Mouse (Mus musculus) brown adipose tissue, adult 24 weeks (tissue): ENCODE measurements around the gene Nefh. TPM values are rescaled to one million over a fixed set of nuclear protein-coding genes. Genes with fewer than 3 reads are reported as not detected.
A peak's percentile ranks its signal among the peaks of the same experiment; 100 is the strongest.

Source experiments
- H3K27ac ChIP-seq: fragments of 200-500 bp; replicated peaks from 2 replicates; pipeline ENCODE4 v1.5.1; 2012; ENCODE audit warnings: low read depth, mild to moderate bottlenecking, low read length
- H3K4me1 ChIP-seq: fragments of 200-500 bp; 2 replicates; pipeline ENCODE4 v1.6.1; 2012; ENCODE audit warnings: low read length, mixed read lengths; ENCODE audit not compliant: control insufficient read depth, insufficient read depth, insufficient read length
- H3K4me3 ChIP-seq: fragments of 200-500 bp; 2 replicates; pipeline ENCODE4 v1.5.1; 2012; ENCODE audit warnings: low read depth, mild to moderate bottlenecking, low read length, moderate library complexity; ENCODE audit not compliant: insufficient read depth
- polyA plus RNA-seq: library from polyadenylated mRNA; stranded (reverse); fragments of >200 nt; gene quantifications from 2 replicates; pipeline ENCODE4 v1.2.4, GENCODE M21; 2012; ENCODE audit not compliant: missing spikeins, insufficient read depth, insufficient read length

The Nefh gene
- polyA plus RNA-seq, result not detected in 2 replicates

GRCm38 (mm10) chr11:4947813-4948174 is at the start of gene Nefh:
Gene Nefh (minus strand): TSS chr11:4948064.
- H3K4me1 ChIP-seq, result 0 out of 2 replicates have a peak, but pooled peaks cover 3% of the 10 kb centered on the region
- H3K27ac ChIP-seq, result no peak within 1 kb of the TSS
- peak within 1 kb of the TSS; percentile 56 for H3K4me3 ChIP-seq

GRCm38 (mm10) chr11:4996621-4997199 is 48.8 kb upstream of the Nefh start:
- Histone ChIP-seq H3K27ac (no peak overlapping the region), H3K4me1 (peaks cover 10% of the 10 kb centered on the region), H3K4me3 (no peak overlapping the region)

GRCm38 (mm10) chr11:4995676-4996075 is 47.8 kb upstream of the Nefh start:
- Histone ChIP-seq H3K27ac (no peak overlapping the region), H3K4me3 (no peak overlapping the region)

GRCm38 (mm10) chr11:4992471-4992870 is 44.6 kb upstream of the Nefh start:
- H3K27ac ChIP-seq, result no peak overlapping the region
- no peak overlapping the region for H3K4me3 ChIP-seq
- H3K4me1 ChIP-seq, result peaks cover 3% of the 10 kb centered on the region

More at GRCm38 (mm10) chr11:4995676-4996075, 47.8 kb upstream of the Nefh start:
- H3K4me1 ChIP-seq, result peaks cover 10% of the 10 kb centered on the region

GRCm38 (mm10) chr11:4989187-4989586 is 41.3 kb upstream of the Nefh start:
- H3K4me1 ChIP-seq, result peaks cover 3% of the 10 kb centered on the region
- H3K4me3 ChIP-seq, result no peak overlapping the region
- H3K27ac ChIP-seq, result peak overlapping the region; percentile 36; the same call in 1 of the 2 replicates

GRCm38 (mm10) chr11:4987487-4987852 is 39.6 kb upstream of the Nefh start:
- Histone ChIP-seq H3K4me1 (peaks cover 3% of the 10 kb centered on the region), H3K27ac (peak overlapping the region; percentile 57), H3K4me3 (peak overlapping the region; percentile 92)

GRCm38 (mm10) chr11:4986695-4987486 is 39.0 kb upstream of the Nefh start, which contains the start of gene Ap1b1:
Gene Ap1b1 (plus strand): TSS chr11:4986824.
- H3K27ac ChIP-seq, result peak within 1 kb of the TSS; percentile 57
- peak within 1 kb of the TSS; percentile 92 for H3K4me3 ChIP-seq
- peaks cover 3% of the 10 kb centered on the region for H3K4me1 ChIP-seq

GRCm38 (mm10) chr11:4984799-4985198 is 36.9 kb upstream of the Nefh start:
- peaks cover 3% of the 10 kb centered on the region for H3K4me1 ChIP-seq
- H3K27ac ChIP-seq, result no peak overlapping the region
- H3K4me3 ChIP-seq, result no peak overlapping the region

GRCm38 (mm10) chr11:4984249-4984648 is 36.4 kb upstream of the Nefh start:
- no peak overlapping the region for H3K4me3 ChIP-seq
- peaks cover 3% of the 10 kb centered on the region; the same call in 1 of the 2 replicates for H3K4me1 ChIP-seq
- no peak overlapping the region for H3K27ac ChIP-seq

- Histone ChIP-seq H3K4me3 (no peak overlapping the region), H3K27ac (no peak overlapping the region), H3K4me1 (peaks cover 3% of the 10 kb centered on the region; the same call in 1 of the 2 replicates)
Observed at GRCm38 (mm10) chr11:4983538-4983937, 35.7 kb upstream of the Nefh start.

GRCm38 (mm10) chr11:4983010-4983409 is 35.1 kb upstream of the Nefh start:
- no peak overlapping the region for H3K27ac ChIP-seq
- H3K4me1 ChIP-seq, result peaks cover 3% of the 10 kb centered on the region; the same call in 1 of the 2 replicates
- H3K4me3 ChIP-seq, result no peak overlapping the region

GRCm38 (mm10) chr11:4975623-4976022 is 27.8 kb upstream of the Nefh start:
- Histone ChIP-seq H3K4me3 (no peak overlapping the region), H3K27ac (no peak overlapping the region), H3K4me1 (no peaks in the 10 kb centered on the region)

GRCm38 (mm10) chr11:4974376-4975122 is 26.7 kb upstream of the Nefh start:
- no peak overlapping the region for H3K4me3 ChIP-seq
- no peaks in the 10 kb centered on the region for H3K4me1 ChIP-seq
- no peak overlapping the region for H3K27ac ChIP-seq

GRCm38 (mm10) chr11:4973871-4974256 is 26.0 kb upstream of the Nefh start:
- no peak overlapping the region for H3K27ac ChIP-seq
- H3K4me1 ChIP-seq, result no peaks in the 10 kb centered on the region
- H3K4me3 ChIP-seq, result no peak overlapping the region
